Mouse (Mus musculus) midbrain, embryonic 13.5 days (tissue): ENCODE measurements around the gene Nudt17. TPM values are rescaled to one million over a fixed set of nuclear protein-coding genes. Genes with fewer than 3 reads are reported as not detected.

ENCODE experiments used
- ATAC-seq: fragments of 200-750 bp; cut with Nextera tagmentation; 2 replicates; pipeline ENCODE4 v1.8.0; 2017; ENCODE audit warnings: mild to moderate bottlenecking, moderate TSS enrichment, moderate library complexity
- H3K27ac ChIP-seq: fragments of 300-500 bp; sonication (generic); 2 replicates; pipeline ENCODE4 v1.5.1; 2015; ENCODE audit warnings: inconsistent platforms, mild to moderate bottlenecking, moderate library complexity
- H3K27me3 ChIP-seq: fragments of 300-500 bp; sonication (generic); 2 replicates; pipeline ENCODE4 v1.6.1; 2015; ENCODE audit warnings: mild to moderate bottlenecking, inconsistent platforms
- H3K36me3 ChIP-seq: fragments of 300-500 bp; sonication (generic); 2 replicates; pipeline ENCODE4 v1.6.1; 2015; ENCODE audit warnings: mild to moderate bottlenecking, inconsistent platforms
- H3K4me1 ChIP-seq: fragments of 300-500 bp; sonication (generic); replicated peaks from 2 replicates; pipeline ENCODE4 v1.6.1; 2015; ENCODE audit warnings: inconsistent platforms
- H3K4me2 ChIP-seq: fragments of 300-500 bp; sonication (generic); replicated peaks from 2 replicates; pipeline ENCODE4 v1.6.1; 2015; ENCODE audit warnings: moderate library complexity, mild to moderate bottlenecking, inconsistent platforms
- H3K4me3 ChIP-seq: fragments of 300-500 bp; sonication (generic); replicated peaks from 2 replicates; pipeline ENCODE4 v1.5.1; 2015; ENCODE audit warnings: mild to moderate bottlenecking, inconsistent platforms
- H3K9ac ChIP-seq: fragments of 300-500 bp; sonication (generic); replicated peaks from 2 replicates; pipeline ENCODE4 v1.6.1; 2015; ENCODE audit warnings: mild to moderate bottlenecking, inconsistent platforms
- H3K9me3 ChIP-seq: fragments of 300-500 bp; sonication (generic); 2 replicates; pipeline ENCODE4 v1.6.1; 2016; ENCODE audit warnings: mild to moderate bottlenecking, inconsistent platforms
- WGBS: fragments of 180-500 bp; shearing (Covaris S2); methylation state at CpG from one replicate; pipeline ENCODE4 v1.1.7; 2015; 5-methylcytosine and 5-hydroxymethylcytosine counted together
- polyA plus RNA-seq: library from polyadenylated mRNA; unstranded; fragments of >200 nt; fragmentation: Nextera tagmentation; extraction: Ambion mirVana; gene quantifications from 2 replicates; pipeline ENCODE4 v1.2.1, GENCODE M21; 2015

Nudt17 gene
- polyA plus RNA-seq, 1 experiment from 2014 or later, result 10.6 TPM

DNA sequence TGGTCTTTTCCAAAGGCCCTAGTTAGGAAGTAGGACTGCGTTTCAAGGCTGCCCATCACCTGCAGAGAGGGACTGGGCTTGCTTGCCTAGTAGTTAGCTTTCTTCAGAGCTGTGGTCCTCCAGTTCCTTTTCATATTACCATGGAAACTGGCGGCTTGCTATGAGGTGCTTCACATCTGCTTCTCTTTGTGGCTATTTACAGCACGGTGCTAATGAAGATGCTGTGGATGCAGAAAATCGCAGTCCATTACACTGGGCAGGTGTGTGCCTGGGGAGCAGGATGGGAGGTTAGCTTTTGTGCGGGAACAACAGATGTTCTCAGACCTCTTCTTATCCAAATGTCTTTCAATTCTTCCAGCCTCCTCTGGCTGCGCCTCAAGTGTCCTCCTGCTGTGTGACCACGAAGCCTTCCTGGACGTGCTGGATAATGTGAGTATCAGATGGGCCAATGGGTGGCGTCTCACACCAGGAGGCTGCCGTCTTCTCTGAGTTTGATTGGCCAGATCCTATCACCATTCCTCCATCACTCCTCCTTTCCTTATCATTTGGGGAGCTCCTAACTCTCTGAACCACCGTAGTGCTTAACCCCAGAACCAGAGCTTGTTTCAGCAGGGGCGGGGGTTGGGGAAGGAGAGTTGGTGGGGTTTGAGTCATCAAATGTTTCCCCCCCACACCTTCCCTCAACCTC, 27.9 kb downstream of the Nudt17 start:
- H3K4me3 ChIP-seq, result no peak overlapping the region
- no peaks in the 10 kb centered on the region for H3K36me3 ChIP-seq
- H3K9ac ChIP-seq, result no peak overlapping the region
- 20% methylated on average over 12 of the region's 12 CpGs for WGBS
- no peaks in the 10 kb centered on the region for H3K9me3 ChIP-seq
- peak; percentile 48; the same call in 1 of the 2 replicates for ATAC-seq
- H3K4me2 ChIP-seq, result no peak overlapping the region
- peaks cover 6% of the 10 kb centered on the region; the same call in 1 of the 2 replicates for H3K4me1 ChIP-seq
- H3K27me3 ChIP-seq, result peaks cover 18% of the 10 kb centered on the region
- H3K27ac ChIP-seq, result no peak overlapping the region

DNA sequence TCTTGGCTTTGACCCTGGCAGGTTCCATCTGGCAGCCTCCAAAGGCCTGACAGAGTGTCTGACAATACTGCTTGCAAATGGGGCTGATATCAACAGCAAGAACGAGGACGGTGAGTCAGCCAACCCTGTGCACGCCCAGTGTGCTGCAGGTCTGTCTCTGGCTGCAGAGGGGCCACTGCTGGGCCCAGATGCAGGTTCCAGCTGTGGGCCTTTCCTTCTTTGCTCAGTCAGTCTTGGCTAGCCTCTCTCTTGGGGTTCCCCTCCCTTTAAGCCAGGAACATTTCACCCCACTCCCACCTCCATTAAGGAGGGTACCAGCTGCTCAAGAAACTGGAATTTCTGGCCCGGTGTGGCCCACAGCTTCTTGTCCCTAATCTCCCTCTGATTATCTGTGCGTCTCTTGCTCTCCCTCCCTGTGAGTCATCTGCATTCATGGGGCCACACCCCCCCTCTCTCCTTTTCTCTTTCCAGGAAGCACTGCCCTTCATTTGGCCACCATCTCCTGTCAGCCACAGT, 29.1 kb downstream of the Nudt17 start:
- no peak overlapping the region for H3K4me3 ChIP-seq
- H3K36me3 ChIP-seq, result no peaks in the 10 kb centered on the region
- no peak overlapping the region for H3K27ac ChIP-seq
- no peaks in the 10 kb centered on the region for H3K9me3 ChIP-seq
- H3K9ac ChIP-seq, result no peak overlapping the region
- peaks cover 6% of the 10 kb centered on the region; the same call in 1 of the 2 replicates for H3K4me1 ChIP-seq
- peaks cover 9% of the 10 kb centered on the region for H3K27me3 ChIP-seq
- ATAC-seq, result no peak
- H3K4me2 ChIP-seq, result no peak overlapping the region
- WGBS, result 17% methylated on average over 5 of the region's 5 CpGs

DNA sequence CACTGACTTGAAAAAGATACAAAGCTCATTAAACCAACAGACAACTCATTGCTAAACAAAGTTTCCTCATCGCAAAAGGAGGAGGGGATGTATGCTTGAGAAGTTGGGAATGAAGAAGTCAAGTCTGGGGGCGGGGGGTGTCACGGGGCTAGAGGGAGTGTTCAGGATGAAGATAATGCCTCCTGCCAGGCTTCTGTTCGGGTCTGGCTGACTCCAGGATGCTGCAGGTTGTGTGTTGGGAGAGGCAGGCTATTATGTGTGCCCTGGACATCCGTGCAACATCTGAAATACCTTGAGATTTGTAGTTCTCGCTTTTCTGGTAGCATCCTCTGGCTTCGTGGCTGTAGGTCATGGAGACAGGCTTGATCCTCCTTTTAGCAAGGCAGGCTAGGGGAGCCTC, 29.9 kb downstream of the Nudt17 start:
- H3K4me3 ChIP-seq, result no peak overlapping the region
- H3K9ac ChIP-seq, result no peak overlapping the region
- no peak overlapping the region for H3K4me2 ChIP-seq
- no peak overlapping the region for H3K27ac ChIP-seq
- ATAC-seq, result no peak
- 63% methylated on average over 7 of the region's 7 CpGs for WGBS
- H3K9me3 ChIP-seq, result no peaks in the 10 kb centered on the region
- H3K27me3 ChIP-seq, result 0 out of 2 replicates have a peak, but pooled peaks cover 3% of the 10 kb centered on the region
- H3K36me3 ChIP-seq, result no peaks in the 10 kb centered on the region
- H3K4me1 ChIP-seq, result peaks cover 6% of the 10 kb centered on the region; the same call in 1 of the 2 replicates

DNA sequence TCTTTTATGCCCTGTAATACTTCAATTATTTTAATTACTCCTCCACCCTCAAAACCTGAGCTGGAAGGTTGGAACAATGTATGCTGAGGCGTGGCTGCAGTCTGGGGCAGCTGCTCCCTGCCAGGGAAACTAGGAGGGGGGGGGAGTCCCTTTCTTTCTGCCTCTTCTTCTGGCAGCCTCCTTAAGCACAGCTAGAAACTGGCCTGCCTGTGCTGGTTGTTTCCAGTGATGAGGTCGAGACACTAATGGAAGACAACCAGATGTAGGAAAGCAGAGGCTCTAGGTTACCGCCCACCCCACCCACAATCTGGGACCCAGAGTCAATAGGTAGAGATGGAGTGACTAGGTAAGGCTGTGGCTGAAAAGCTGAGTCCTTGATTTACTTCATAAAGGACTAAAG, 32.7 kb downstream of the Nudt17 start:
- WGBS, result 33% methylated on average over 3 of the region's 3 CpGs
- H3K4me3 ChIP-seq, result no peak overlapping the region
- H3K4me2 ChIP-seq, result no peak overlapping the region
- H3K27ac ChIP-seq, result no peak overlapping the region
- no peak for ATAC-seq
- no peaks in the 10 kb centered on the region for H3K9me3 ChIP-seq
- H3K27me3 ChIP-seq, result peaks cover 14% of the 10 kb centered on the region
- H3K4me1 ChIP-seq, result peaks cover 6% of the 10 kb centered on the region; the same call in 1 of the 2 replicates
- no peak overlapping the region for H3K9ac ChIP-seq
- H3K36me3 ChIP-seq, result no peaks in the 10 kb centered on the region

DNA sequence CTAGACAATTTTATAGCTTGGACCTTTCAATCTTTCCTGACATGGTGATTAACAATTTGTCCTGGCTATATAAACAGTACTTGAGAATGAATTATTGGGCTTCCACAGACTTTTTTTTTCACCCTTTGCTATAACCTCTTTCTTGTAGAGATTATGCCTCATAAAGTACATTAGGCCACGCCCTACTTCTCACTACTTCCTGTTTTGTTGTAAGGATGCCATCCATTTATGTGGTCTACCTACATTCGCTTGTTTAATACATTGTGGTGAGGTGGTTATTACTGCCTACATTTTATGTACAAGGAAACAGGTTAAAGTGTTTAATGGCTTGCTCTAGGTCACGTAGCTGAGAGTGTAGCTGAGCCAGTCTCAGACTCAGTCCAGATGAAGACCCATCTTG, 33.2 kb downstream of the Nudt17 start:
- H3K36me3 ChIP-seq, result no peaks in the 10 kb centered on the region
- peaks cover 5% of the 10 kb centered on the region for H3K4me1 ChIP-seq
- H3K4me2 ChIP-seq, result no peak overlapping the region
- H3K4me3 ChIP-seq, result no peak overlapping the region
- peaks cover 18% of the 10 kb centered on the region for H3K27me3 ChIP-seq
- 84% methylated on average over 3 of the region's 3 CpGs for WGBS
- no peak overlapping the region for H3K27ac ChIP-seq
- H3K9ac ChIP-seq, result no peak overlapping the region
- H3K9me3 ChIP-seq, result no peaks in the 10 kb centered on the region
- no peak for ATAC-seq

DNA sequence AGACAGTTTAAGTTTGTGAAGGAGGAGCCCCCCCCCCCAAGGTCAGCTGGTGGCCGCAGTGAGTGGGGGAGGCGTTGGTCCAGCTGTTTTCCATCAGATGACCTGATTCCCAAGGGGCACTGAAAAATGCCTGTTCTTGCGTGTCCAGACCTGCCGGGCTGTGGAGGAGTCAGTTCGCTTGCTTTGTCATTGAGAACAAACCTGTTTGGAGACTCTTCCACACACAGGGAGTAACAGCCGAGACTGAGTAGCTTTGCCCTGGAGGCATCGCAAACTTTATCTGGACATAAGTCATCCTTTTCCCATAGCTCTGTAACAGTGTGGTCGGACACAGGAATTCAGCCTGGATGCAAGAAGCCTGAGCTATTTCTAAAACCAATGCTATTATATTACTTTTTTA, 33.9 kb downstream of the Nudt17 start:
- Histone ChIP-seq H3K27ac (no peak overlapping the region), H3K4me3 (no peak overlapping the region), H3K9ac (no peak overlapping the region), H3K9me3 (no peaks in the 10 kb centered on the region), H3K27me3 (peaks cover 18% of the 10 kb centered on the region), H3K4me1 (peaks cover 9% of the 10 kb centered on the region; the same call in 1 of the 2 replicates), H3K4me2 (no peak overlapping the region), H3K36me3 (no peaks in the 10 kb centered on the region)
- WGBS, result 70% methylated on average over 8 of the region's 8 CpGs
- no peak for ATAC-seq

DNA sequence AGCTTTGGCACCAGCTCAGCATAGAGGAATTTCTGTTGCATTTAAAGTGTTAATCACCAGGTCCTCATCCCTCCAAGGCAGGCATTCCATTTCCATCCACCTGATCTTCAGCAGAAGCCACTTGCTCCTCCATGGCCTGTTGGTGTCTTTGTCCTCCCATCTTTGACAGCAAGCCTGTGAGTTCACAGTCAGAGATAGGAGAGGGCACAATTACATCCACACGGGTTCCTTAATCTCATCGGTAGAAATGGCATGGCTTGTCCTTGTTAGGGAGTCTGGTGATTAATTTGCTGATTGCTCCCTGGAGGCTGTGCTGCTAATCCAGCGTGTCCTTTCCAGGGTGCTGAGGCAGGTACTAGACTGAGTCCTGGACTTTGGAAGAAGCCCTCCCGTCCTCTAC, 34.8 kb downstream of the Nudt17 start:
- Histone ChIP-seq H3K4me3 (no peak overlapping the region), H3K4me2 (no peak overlapping the region), H3K27me3 (peaks cover 18% of the 10 kb centered on the region), H3K4me1 (peaks cover 9% of the 10 kb centered on the region; the same call in 1 of the 2 replicates), H3K27ac (no peak overlapping the region), H3K9ac (no peak overlapping the region), H3K36me3 (no peaks in the 10 kb centered on the region), H3K9me3 (no peaks in the 10 kb centered on the region)
- ATAC-seq, result no peak
- WGBS, result 69% methylated on average over 4 of the region's 4 CpGs

DNA sequence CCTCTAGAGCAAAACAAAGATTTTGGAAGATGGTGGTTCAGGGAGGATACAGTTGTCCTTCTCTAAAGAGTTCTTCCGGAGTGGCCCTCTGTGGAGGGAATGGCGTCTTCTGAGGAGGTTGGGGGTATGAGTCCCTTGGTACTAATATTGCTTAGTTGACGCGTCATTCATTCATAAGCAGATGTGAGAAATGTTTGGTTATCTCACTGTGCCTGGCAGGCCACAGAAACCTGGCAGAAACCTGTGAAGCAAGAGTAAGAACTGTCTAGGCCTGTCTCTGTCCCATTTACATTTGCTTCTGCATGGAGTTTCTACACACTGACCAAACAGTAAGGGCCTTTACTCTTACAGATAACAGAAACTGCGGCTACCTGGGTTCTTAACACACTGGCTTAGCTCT, 36.8 kb downstream of the Nudt17 start:
- Histone ChIP-seq H3K4me2 (no peak overlapping the region), H3K36me3 (no peaks in the 10 kb centered on the region), H3K27me3 (peaks cover 14% of the 10 kb centered on the region), H3K9me3 (no peaks in the 10 kb centered on the region), H3K4me3 (no peak overlapping the region), H3K27ac (no peak overlapping the region), H3K9ac (no peak overlapping the region), H3K4me1 (peaks cover 9% of the 10 kb centered on the region; the same call in 1 of the 2 replicates)
- no peak for ATAC-seq
- 94% methylated on average over 5 of the region's 5 CpGs for WGBS

DNA sequence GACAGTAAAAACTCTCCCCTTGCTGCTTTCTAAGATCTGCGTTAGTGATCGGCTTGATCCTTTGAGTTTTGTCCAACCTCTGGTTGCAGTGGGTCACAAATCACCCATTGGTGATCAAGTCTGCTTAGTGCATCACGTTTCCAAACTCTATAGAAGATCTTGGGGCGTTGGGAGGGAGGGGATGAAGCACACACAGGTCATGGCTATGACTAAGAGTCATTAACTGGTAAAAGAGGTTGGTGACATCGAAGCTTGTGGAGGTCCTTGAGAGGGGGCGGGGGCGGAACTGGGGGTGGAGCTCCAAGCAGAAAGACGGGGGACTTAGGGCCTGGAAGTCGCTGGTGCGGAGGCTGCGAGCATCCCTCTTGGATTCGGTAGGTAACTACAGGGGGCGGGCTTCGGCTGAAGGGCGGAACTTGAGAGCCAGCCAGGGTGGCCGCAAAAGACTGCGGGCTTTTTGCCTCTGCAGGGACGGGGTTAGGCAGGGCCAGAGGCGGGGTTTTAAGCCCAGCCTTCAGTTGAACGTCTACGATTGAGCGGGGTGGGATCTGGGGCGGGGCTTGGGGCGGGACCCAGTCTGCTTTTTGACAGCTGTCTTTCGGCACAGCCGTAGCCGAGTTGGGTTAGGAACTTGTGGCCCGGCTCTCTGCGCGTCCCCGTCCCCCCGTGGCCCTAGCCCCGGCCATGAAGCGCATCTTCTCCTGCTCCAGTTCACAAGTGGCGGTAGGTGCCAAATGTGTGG, 38.5 kb downstream of the Nudt17 start, which contains the start of gene Ankrd35:
Gene Ankrd35 (plus strand): TSS at position 405 of the 742 bp plus-strand sequence.
- ATAC-seq, result peak; percentile 95
- H3K36me3 ChIP-seq, result no peaks in the 10 kb centered on the region
- H3K4me3 ChIP-seq, result peak within 1 kb of the TSS; percentile 46
- WGBS, result 5% methylated on average over 35 of the region's 35 CpGs
- no peaks in the 10 kb centered on the region for H3K9me3 ChIP-seq
- peak within 1 kb of the TSS; percentile 68 for H3K4me2 ChIP-seq
- H3K27ac ChIP-seq, result no peak within 1 kb of the TSS
- peaks cover 9% of the 10 kb centered on the region; the same call in 1 of the 2 replicates for H3K4me1 ChIP-seq
- H3K27me3 ChIP-seq, result peaks cover 14% of the 10 kb centered on the region
- peak within 1 kb of the TSS; percentile 52; the same call in 1 of the 2 replicates for H3K9ac ChIP-seq

DNA sequence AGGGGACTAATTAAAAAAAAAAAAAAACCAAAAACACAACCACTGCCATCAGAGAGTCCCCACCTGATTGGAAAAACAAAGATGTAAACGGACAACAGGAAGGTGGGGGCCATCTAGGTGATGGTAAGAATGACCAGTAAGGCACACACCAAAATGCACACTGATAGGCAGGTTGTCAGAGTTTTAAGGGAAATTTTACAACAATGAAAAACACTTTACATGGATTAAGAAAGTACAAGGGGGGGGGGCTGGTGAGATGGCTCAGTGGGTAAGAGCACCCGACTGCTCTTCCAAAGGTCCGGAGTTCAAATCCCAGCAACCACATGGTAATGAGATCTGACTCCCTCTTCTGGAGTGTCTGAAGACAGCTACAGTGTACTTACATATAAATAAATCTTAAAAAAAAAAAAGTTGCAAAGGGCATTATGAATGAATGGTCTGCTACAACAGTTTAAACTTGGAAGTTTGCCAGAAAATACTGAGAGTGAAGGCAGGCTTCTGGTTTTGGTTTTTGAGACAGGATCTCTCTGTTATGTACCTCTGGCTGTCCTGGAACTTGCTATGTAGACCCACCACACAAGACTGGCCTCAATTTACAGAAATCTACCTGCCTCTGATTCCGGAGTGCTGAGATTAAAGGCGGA, 39.8 kb downstream of the Nudt17 start:
- ATAC-seq, result no peak
- WGBS, result 92% methylated on average over 5 of the region's 5 CpGs
- no peak overlapping the region for H3K4me2 ChIP-seq
- no peaks in the 10 kb centered on the region for H3K36me3 ChIP-seq
- peaks cover 17% of the 10 kb centered on the region for H3K27me3 ChIP-seq
- no peak overlapping the region for H3K4me3 ChIP-seq
- no peaks in the 10 kb centered on the region for H3K9me3 ChIP-seq
- H3K9ac ChIP-seq, result no peak overlapping the region
- H3K4me1 ChIP-seq, result peaks cover 13% of the 10 kb centered on the region
- H3K27ac ChIP-seq, result no peak overlapping the region

DNA sequence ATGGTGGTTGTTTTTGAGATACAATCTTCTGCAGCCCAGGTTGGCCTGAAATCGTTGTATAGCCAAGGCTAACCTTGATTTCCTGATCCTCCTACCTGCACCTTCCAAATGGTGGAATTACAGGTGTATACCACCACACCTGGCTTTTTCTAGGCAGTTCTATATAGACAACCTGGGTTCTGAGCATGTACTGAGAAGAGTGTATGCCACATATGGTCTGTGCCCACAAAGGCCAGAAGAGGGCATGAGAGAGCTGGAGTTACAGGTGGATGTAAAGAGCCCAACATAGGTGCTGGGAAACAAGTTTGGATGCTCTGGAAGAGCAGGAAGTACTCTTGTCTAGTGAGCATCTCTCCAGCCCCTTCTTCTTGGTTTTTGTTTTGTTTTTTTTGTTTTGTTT, 41.0 kb downstream of the Nudt17 start:
- H3K9ac ChIP-seq, result no peak overlapping the region
- peaks cover 17% of the 10 kb centered on the region for H3K27me3 ChIP-seq
- WGBS, result 38% methylated on average over 1 of the region's 1 CpGs
- H3K4me1 ChIP-seq, result peaks cover 21% of the 10 kb centered on the region
- H3K27ac ChIP-seq, result no peak overlapping the region
- no peak overlapping the region for H3K4me2 ChIP-seq
- ATAC-seq, result no peak
- no peaks in the 10 kb centered on the region for H3K36me3 ChIP-seq
- H3K4me3 ChIP-seq, result no peak overlapping the region
- no peaks in the 10 kb centered on the region for H3K9me3 ChIP-seq

DNA sequence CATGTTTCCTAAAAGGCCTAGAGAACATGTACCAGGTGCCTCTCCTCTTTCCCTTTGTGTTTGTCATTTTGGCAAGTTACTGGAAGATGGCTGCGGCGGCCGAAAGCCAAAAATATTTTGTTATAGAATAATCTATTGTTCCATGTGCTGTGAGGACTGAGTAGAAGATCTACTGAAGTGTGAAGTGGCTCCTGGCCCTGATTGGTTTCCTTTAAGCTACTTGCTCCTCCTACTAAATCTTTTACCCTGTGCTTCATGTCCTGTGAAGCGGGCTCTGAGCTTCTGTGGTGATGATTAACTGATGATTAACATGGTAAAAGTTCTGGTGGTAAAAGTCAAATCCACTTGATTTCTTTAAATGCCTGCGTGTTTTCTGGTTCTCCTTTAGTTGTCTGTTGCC, 41.4 kb downstream of the Nudt17 start:
- H3K4me3 ChIP-seq, result no peak overlapping the region
- no peak for ATAC-seq
- H3K9ac ChIP-seq, result no peak overlapping the region
- no peak overlapping the region for H3K27ac ChIP-seq
- H3K36me3 ChIP-seq, result no peaks in the 10 kb centered on the region
- 95% methylated on average over 5 of the region's 5 CpGs for WGBS
- peaks cover 21% of the 10 kb centered on the region for H3K4me1 ChIP-seq
- H3K27me3 ChIP-seq, result peaks cover 17% of the 10 kb centered on the region
- H3K4me2 ChIP-seq, result no peak overlapping the region
- H3K9me3 ChIP-seq, result no peaks in the 10 kb centered on the region
